Mouse (Mus musculus) layer of hippocampus, postnatal 25 days (tissue): Measurements from ENCODE around the gene Ipo11. TPM values are rescaled to one million over a fixed set of nuclear protein-coding genes. Genes with fewer than 3 reads are reported as not detected.
"Not testable (repeated sequence)": the region's sequence is repeated elsewhere in the genome, so short reads cannot be mapped to it uniquely, and the experiment has no call there.

Experiments used
- DNase-seq, 2 experiments: peaks; one replicate each; pipeline ENCODE4 v3.0.0; 2022; ENCODE audit warnings: mixed read lengths in 2 of 2, low spot score in 1 of 2; ENCODE audit errors: extremely low spot score in 1 of 2
- total RNA-seq, 2 experiments: library from RNA; stranded (reverse); gene quantifications; 2 replicates each; pipeline ENCODE4 v1.2.3; 2021

Ipo11 gene
- total RNA-seq, 2 experiments from 2014 or later = 59.6 to 67.9 TPM

GRCm38 (mm10) chr13:106905154-106905553 lies 31.6 kb downstream of the Ipo11 start:
- not testable (repeated sequence) for DNase-seq

- no peak for DNase-seq
Measured at GRCm38 (mm10) chr13:106904637-106905036, 32.1 kb downstream of the Ipo11 start.

GRCm38 (mm10) chr13:106894284-106894683 lies 42.5 kb downstream of the Ipo11 start:
- DNase-seq = no peak

GRCm38 (mm10) chr13:106893701-106894100 lies 43.1 kb downstream of the Ipo11 start:
- no peak for DNase-seq

- DNase-seq = no peak
Measured at GRCm38 (mm10) chr13:106893196-106893595, 43.6 kb downstream of the Ipo11 start.

- DNase-seq = no peak
Measured at GRCm38 (mm10) chr13:106887364-106887763, 49.4 kb downstream of the Ipo11 start.

GRCm38 (mm10) chr13:106884249-106884648 lies 52.5 kb downstream of the Ipo11 start:
- no peak for DNase-seq

- no peak for DNase-seq
Measured at GRCm38 (mm10) chr13:106876278-106876677, 60.5 kb downstream of the Ipo11 start.

GRCm38 (mm10) chr13:106865547-106865946 lies 71.2 kb downstream of the Ipo11 start:
- no peak for DNase-seq

GRCm38 (mm10) chr13:106858779-106859178 lies 78.0 kb downstream of the Ipo11 start:
- DNase-seq = no peak

- no peak for DNase-seq
Measured at GRCm38 (mm10) chr13:106856556-106856955, 80.2 kb downstream of the Ipo11 start.

- DNase-seq = no peak
Measured at GRCm38 (mm10) chr13:106847534-106847933, 89.2 kb downstream of the Ipo11 start.

GRCm38 (mm10) chr13:106844928-106845327 lies 91.8 kb downstream of the Ipo11 start:
- DNase-seq = no peak

- no peak for DNase-seq
Measured at GRCm38 (mm10) chr13:106842542-106842941, 94.2 kb downstream of the Ipo11 start.

GRCm38 (mm10) chr13:106838778-106839177 lies 98.0 kb downstream of the Ipo11 start:
- DNase-seq = no peak

- DNase-seq = no peak
Measured at GRCm38 (mm10) chr13:106836527-106836879, 100.3 kb downstream of the Ipo11 start.

GRCm38 (mm10) chr13:106835844-106836526 lies 100.8 kb downstream of the Ipo11 start:
- no peak for DNase-seq

GRCm38 (mm10) chr13:106830029-106830428 lies 106.7 kb downstream of the Ipo11 start:
- DNase-seq = no peak

- DNase-seq = no peak
Measured at GRCm38 (mm10) chr13:106829327-106829997, 107.3 kb downstream of the Ipo11 start.

GRCm38 (mm10) chr13:106825618-106826017 lies 111.1 kb downstream of the Ipo11 start:
- no peak for DNase-seq

- no peak for DNase-seq
Measured at GRCm38 (mm10) chr13:106823875-106824191, 112.9 kb downstream of the Ipo11 start.
